Mouse (Mus musculus) intestine, embryonic 14.5 days (tissue): Measurements from ENCODE around the gene Hoxa7. TPM values are rescaled to one million over a fixed set of nuclear protein-coding genes. Genes with fewer than 3 reads are reported as not detected.
A peak's percentile ranks its signal among the peaks of the same experiment; 100 is the strongest.

ENCODE experiments used
- ATAC-seq: fragments of 200-750 bp; cut with Nextera tagmentation; replicated peaks from 2 replicates; pipeline ENCODE4 v1.8.0; 2017; ENCODE audit warnings: low read depth, moderate number of reproducible peaks, moderate TSS enrichment, moderate library complexity; ENCODE audit not compliant: low FRiP score, low TSS enrichment
- DNase-seq: peaks from one replicate; pipeline ENCODE4 v3.0.0-alpha.2; 2018; ENCODE audit warnings: low spot score
- H3K27ac ChIP-seq: fragments of 300-500 bp; sonication (generic); 2 replicates; pipeline ENCODE4 v1.5.1; 2014; ENCODE audit warnings: low read depth, mild to moderate bottlenecking, control low read depth
- H3K27me3 ChIP-seq: fragments of 300-500 bp; sonication (generic); replicated peaks from 2 replicates; pipeline ENCODE4 v1.6.1; 2014; ENCODE audit warnings: low read length, control low read depth; ENCODE audit not compliant: control insufficient read depth, insufficient read depth
- H3K36me3 ChIP-seq: fragments of 300-500 bp; sonication (generic); 2 replicates; pipeline ENCODE4 v1.6.1; 2014; ENCODE audit warnings: low read length, control low read depth; ENCODE audit not compliant: control insufficient read depth, insufficient read depth
- H3K4me1 ChIP-seq: fragments of 300-500 bp; sonication (generic); replicated peaks from 2 replicates; pipeline ENCODE4 v1.6.1; 2014; ENCODE audit warnings: low read length, control low read depth, mixed read lengths; ENCODE audit not compliant: control insufficient read depth, insufficient read depth
- H3K4me2 ChIP-seq: fragments of 300-500 bp; sonication (generic); 2 replicates; pipeline ENCODE4 v1.6.1; 2014; ENCODE audit warnings: low read length
- H3K4me3 ChIP-seq: fragments of 300-500 bp; sonication (generic); 2 replicates; pipeline ENCODE4 v1.5.1; 2014; ENCODE audit warnings: low read depth, low read length, control low read depth, mixed read lengths
- H3K9ac ChIP-seq: fragments of 300-500 bp; sonication (generic); 2 replicates; pipeline ENCODE4 v1.6.1; 2014; ENCODE audit warnings: mild to moderate bottlenecking, low read length
- H3K9me3 ChIP-seq: fragments of 300-500 bp; sonication (generic); 2 replicates; pipeline ENCODE4 v1.6.1; 2016; ENCODE audit warnings: low read length, control low read depth; ENCODE audit not compliant: control insufficient read depth
- WGBS: fragments of 180-500 bp; shearing (Covaris S2); extraction: QIAGEN DNeasy Blood & Tissue Kit; methylation state at CpG from one replicate; pipeline ENCODE4 v1.1.7; 2014; 5-methylcytosine and 5-hydroxymethylcytosine counted together
- polyA plus RNA-seq: library from polyadenylated mRNA; unstranded; fragments of >200 nt; fragmentation: Nextera tagmentation; extraction: Ambion mirVana; gene quantifications from 2 replicates; pipeline ENCODE4 v1.2.1, GENCODE M21; 2014

Gene Hoxa7
- polyA plus RNA-seq, 1 experiment from 2014 or later: 9.2 TPM

GRCm38 (mm10) chr6:52230516-52231165, 9.0 kb upstream of the Hoxa7 start, which contains the start of gene Hoxa9:
Gene Hoxa9 (minus strand): TSS chr6:52231089.
- 0 out of 2 replicates have a peak, but pooled peaks have one; percentile 30 for ATAC-seq
- Histone ChIP-seq H3K4me1 (no peaks in the 10 kb centered on the region), H3K9ac (peak within 1 kb of the TSS; percentile 63), H3K4me2 (peak within 1 kb of the TSS; percentile 39), H3K9me3 (no peaks in the 10 kb centered on the region), H3K27me3 (peaks cover 98% of the 10 kb centered on the region), H3K36me3 (no peaks in the 10 kb centered on the region), H3K4me3 (peak within 1 kb of the TSS; percentile 32), H3K27ac (peak within 1 kb of the TSS; percentile 69)
- WGBS: 2% methylated on average over 26 of the region's 36 CpGs
- DNase-seq: peak; percentile 82

DNA sequence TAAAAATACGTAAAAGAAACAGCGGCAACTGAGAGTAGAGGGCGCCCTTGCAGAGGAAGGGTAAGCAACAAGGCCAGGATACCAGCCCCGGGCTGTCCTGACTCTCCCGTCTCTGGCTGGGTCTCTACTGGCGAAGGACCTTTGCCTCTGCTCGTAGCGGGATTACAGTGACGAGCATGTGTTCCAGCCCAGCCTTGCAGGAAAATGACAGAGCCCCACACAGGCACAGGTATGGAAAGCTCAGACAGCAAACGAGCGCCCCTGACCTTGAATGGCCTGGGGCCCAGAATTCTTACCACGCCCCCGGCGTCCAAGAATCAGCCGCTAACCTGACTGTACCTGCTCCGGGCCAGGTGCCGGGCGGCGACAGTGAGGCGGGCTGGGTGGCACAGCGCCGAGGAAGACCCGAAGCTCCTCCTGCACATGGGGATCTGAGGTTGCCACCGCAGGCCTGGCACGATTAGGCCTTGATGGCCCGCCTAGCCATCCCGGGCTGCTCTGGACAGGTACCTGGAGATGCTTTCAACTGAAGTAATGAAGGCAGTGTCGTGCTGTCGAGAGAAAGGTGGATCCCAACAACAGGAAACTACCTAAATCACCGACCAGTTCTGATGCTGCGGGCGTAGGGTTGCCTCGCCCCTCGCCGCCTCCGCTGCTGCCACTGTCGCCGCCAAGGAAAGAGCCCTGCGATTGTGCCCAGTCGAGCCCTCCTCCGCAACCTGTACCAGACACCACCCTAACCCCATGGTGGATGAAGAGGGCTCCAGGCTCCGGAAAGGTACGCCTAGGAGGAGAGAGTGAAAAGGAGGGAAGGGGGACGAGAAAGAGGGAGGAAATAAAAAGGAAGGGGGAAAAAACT, 8.1 kb upstream of the Hoxa7 start:
- Histone ChIP-seq H3K36me3 (no peaks in the 10 kb centered on the region), H3K27ac (peak overlapping the region; percentile 69), H3K4me2 (peak overlapping the region; percentile 39), H3K27me3 (peaks cover 98% of the 10 kb centered on the region), H3K4me3 (peak overlapping the region; percentile 27), H3K4me1 (no peaks in the 10 kb centered on the region), H3K9ac (peak overlapping the region; percentile 59), H3K9me3 (no peaks in the 10 kb centered on the region)
- DNase-seq (peak; percentile 77), ATAC-seq (no peak)
- WGBS: 2% methylated on average over 43 of the region's 44 CpGs

GRCm38 (mm10) chr6:52228475-52229465, 7.1 kb upstream of the Hoxa7 start:
- H3K4me3 ChIP-seq: peak overlapping the region; percentile 27
- peak overlapping the region; percentile 39 for H3K4me2 ChIP-seq
- peaks cover 98% of the 10 kb centered on the region for H3K27me3 ChIP-seq
- peak; percentile 79 for DNase-seq
- H3K9me3 ChIP-seq: no peaks in the 10 kb centered on the region
- peak overlapping the region; percentile 69 for H3K27ac ChIP-seq
- no peaks in the 10 kb centered on the region for H3K36me3 ChIP-seq
- no peak for ATAC-seq
- H3K4me1 ChIP-seq: no peaks in the 10 kb centered on the region
- peak overlapping the region; percentile 59 for H3K9ac ChIP-seq
- 3% methylated on average over 38 of the region's 38 CpGs for WGBS

- no peak overlapping the region for H3K4me3 ChIP-seq
- H3K4me2 ChIP-seq: peak overlapping the region; percentile 96
- H3K9me3 ChIP-seq: no peaks in the 10 kb centered on the region
- no peaks in the 10 kb centered on the region for H3K4me1 ChIP-seq
- ATAC-seq (no peak), DNase-seq (peak; percentile 73)
- peaks cover 98% of the 10 kb centered on the region for H3K27me3 ChIP-seq
- WGBS: 5% methylated on average over 11 of the region's 11 CpGs
- no peaks in the 10 kb centered on the region for H3K36me3 ChIP-seq
- H3K27ac ChIP-seq: peak overlapping the region; percentile 38; the same call in 1 of the 2 replicates
- H3K9ac ChIP-seq: peak overlapping the region; percentile 11; the same call in 1 of the 2 replicates
Measured at GRCm38 (mm10) chr6:52227470-52228222, 6.0 kb upstream of the Hoxa7 start.

DNA sequence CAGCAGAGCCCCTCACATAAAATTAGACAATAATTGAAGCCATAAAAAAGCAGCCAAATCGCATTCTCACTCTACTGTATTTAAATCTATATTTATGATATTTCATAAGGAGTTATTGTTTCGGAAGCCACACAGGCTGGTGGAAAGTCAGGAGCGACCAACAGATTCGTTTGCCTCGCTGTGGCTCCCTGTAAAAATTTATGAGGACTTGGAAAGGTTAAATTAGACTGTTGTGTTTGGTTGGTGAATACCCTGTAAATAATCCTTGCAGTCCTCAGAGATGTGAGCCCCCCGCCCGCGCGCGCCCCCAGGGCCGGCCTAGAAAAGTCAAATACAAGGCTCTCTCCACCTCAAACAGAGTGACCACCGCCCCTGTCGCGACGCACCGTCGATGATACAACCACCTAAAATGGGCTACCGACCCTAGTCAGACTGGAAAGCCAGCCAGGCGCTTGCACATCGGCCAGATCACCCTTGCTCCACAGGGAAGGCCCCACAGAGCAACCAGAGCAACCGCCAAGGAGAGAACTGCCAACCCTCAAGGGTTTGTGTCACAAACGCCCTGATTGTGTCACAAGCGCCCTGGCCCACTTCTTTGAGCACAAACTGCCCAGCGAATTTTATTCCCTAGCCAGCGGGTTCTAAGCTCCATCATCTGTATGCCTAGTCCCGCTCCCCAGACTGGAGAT, 5.1 kb upstream of the Hoxa7 start:
- 5% methylated on average over 26 of the region's 26 CpGs for WGBS
- DNase-seq (peak; percentile 81), ATAC-seq (no peak)

GRCm38 (mm10) chr6:52225612-52226568, 4.2 kb upstream of the Hoxa7 start:
- WGBS: 2% methylated on average over 69 of the region's 69 CpGs
- no peaks in the 10 kb centered on the region for H3K36me3 ChIP-seq
- no peaks in the 10 kb centered on the region for H3K9me3 ChIP-seq
- H3K9ac ChIP-seq: peak overlapping the region; percentile 57
- peaks cover 2% of the 10 kb centered on the region; the same call in 1 of the 2 replicates for H3K4me1 ChIP-seq
- peaks cover 97% of the 10 kb centered on the region for H3K27me3 ChIP-seq
- peak; percentile 81 for DNase-seq
- peak overlapping the region; percentile 44 for H3K27ac ChIP-seq
- H3K4me3 ChIP-seq: peak overlapping the region; percentile 59
- H3K4me2 ChIP-seq: peak overlapping the region; percentile 96
- ATAC-seq: no peak; the same call in 1 of the 2 replicates

More for the DNA sequence above, 5.1 kb upstream of the Hoxa7 start:
- Histone ChIP-seq H3K4me2 (peak overlapping the region; percentile 96), H3K4me1 (no peaks in the 10 kb centered on the region), H3K9ac (peak overlapping the region; percentile 11), H3K27ac (peak overlapping the region; percentile 38; the same call in 1 of the 2 replicates), H3K4me3 (peak overlapping the region; percentile 59), H3K9me3 (no peaks in the 10 kb centered on the region), H3K27me3 (peaks cover 98% of the 10 kb centered on the region), H3K36me3 (no peaks in the 10 kb centered on the region)
